Mouse (Mus musculus) myocyte (in vitro differentiated cells): ENCODE measurements around the gene 1600014C10Rik.

Experiments used
- CEBPB ChIP-seq: IDR thresholded peaks from 2 replicates; pipeline ENCODE4 v1.6.1; 2011; ENCODE audit warnings: mild to moderate bottlenecking, moderate library complexity; ENCODE audit not compliant: poor library complexity, insufficient read depth, severe bottlenecking
- E2F4 ChIP-seq: IDR thresholded peaks from one replicate; pipeline ENCODE4 v1.6.1; 2011; ENCODE audit warnings: mild to moderate bottlenecking, control low read depth, moderate library complexity; ENCODE audit not compliant: insufficient read depth
- MAX ChIP-seq: IDR thresholded peaks from one replicate; pipeline ENCODE4 v1.6.1; 2011; ENCODE audit warnings: low read depth, mild to moderate bottlenecking, control low read depth
- MYOD1 ChIP-seq, 3 experiments: IDR thresholded peaks; one replicate each; pipeline ENCODE4 v1.6.1; 2011; ENCODE audit warnings: control low read depth in 2 of 3, low read depth in 2 of 3, mild to moderate bottlenecking in 2 of 3, moderate library complexity in 1 of 3; ENCODE audit not compliant: insufficient read length in 2 of 3, control insufficient read depth in 1 of 3
- MYOG ChIP-seq, 3 experiments: IDR thresholded peaks; one replicate each; pipeline ENCODE4 v1.6.1; 2011; ENCODE audit warnings: control low read depth in 2 of 3, low read depth in 2 of 3, mild to moderate bottlenecking in 2 of 3; ENCODE audit not compliant: insufficient read length in 2 of 3, control insufficient read depth in 1 of 3, insufficient read depth in 1 of 3
- POLR2A ChIP-seq: IDR thresholded peaks from one replicate; pipeline ENCODE4 v1.6.1; 2011; ENCODE audit warnings: low read depth, mild to moderate bottlenecking, control low read depth, moderate library complexity; ENCODE audit not compliant: insufficient read length
- POLR2AphosphoS2 ChIP-seq: IDR thresholded peaks from one replicate; pipeline ENCODE4 v1.6.1; 2011; ENCODE audit warnings: low read depth, control low read depth; ENCODE audit not compliant: insufficient read length
- REST ChIP-seq: IDR thresholded peaks from one replicate; pipeline ENCODE4 v1.6.1; 2011; ENCODE audit warnings: mild to moderate bottlenecking, control low read depth, moderate library complexity; ENCODE audit not compliant: insufficient read depth, insufficient read length
- SRF ChIP-seq: IDR thresholded peaks from one replicate; pipeline ENCODE4 v1.6.1; 2011; ENCODE audit warnings: low read depth; ENCODE audit not compliant: control insufficient read depth, insufficient read length
- TCF12 ChIP-seq: IDR thresholded peaks from one replicate; pipeline ENCODE4 v1.6.1; 2011; ENCODE audit warnings: mild to moderate bottlenecking, control low read depth; ENCODE audit not compliant: poor library complexity, insufficient read depth, severe bottlenecking
- TCF3 ChIP-seq: IDR thresholded peaks from one replicate; pipeline ENCODE4 v1.6.1; 2011; ENCODE audit warnings: low read depth, control low read depth; ENCODE audit not compliant: insufficient read length
- USF1 ChIP-seq: IDR thresholded peaks from one replicate; pipeline ENCODE4 v1.6.1; 2011; ENCODE audit warnings: low read depth, mild to moderate bottlenecking, control low read depth, moderate library complexity

DNA sequence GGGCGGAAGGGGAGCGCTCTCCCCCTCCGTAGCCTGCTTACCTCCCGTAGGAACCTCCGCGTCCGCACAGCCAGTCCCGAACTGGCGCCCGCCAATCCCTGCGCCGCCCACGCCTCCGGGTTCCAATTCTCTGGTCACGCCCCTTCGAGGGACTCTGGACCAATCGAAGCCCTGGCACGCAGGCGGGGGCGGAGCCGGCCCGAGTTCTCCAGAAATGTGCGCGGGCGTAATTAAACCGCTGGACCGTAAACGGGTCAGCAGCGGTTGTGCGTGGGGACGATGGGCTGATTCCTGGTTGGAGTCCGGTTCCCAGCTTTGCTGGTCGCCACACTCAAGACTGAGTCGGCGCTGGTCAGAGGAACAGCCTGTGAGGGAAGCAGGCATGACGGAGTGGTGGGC lies 44.9 kb downstream of the 1600014C10Rik start, which contains the start of gene Plekhf1:
- TF ChIP-seq E2F4 (no peak), POLR2A (peak; percentile 83), TCF12 (no peak), POLR2AphosphoS2 (peak; percentile 88), MAX (no peak), CEBPB (no peak), USF1 (no peak), TCF3 (no peak), MYOG (IDR thresholded peaks at IDR 0.05; ENCODE audit: control insufficient read depth in 1 of 3, insufficient read depth in 1 of 3, insufficient read length in 2 of 3, low read depth in 2 of 3) (no peak), MYOD1 (IDR thresholded peaks at IDR 0.05; ENCODE audit: control insufficient read depth in 1 of 3, insufficient read length in 2 of 3, low read depth in 2 of 3) (peak in 1 of 3 experiments; percentile 10), REST (no peak), SRF (no peak)
